Mouse (Mus musculus) ES-E14 (cell line): ENCODE results near the gene Plekhh2. TPM values are rescaled to one million over a fixed set of nuclear protein-coding genes. Genes with fewer than 3 reads are reported as not detected.

Experiments
- DNase-seq: peaks from one replicate; pipeline ENCODE4 v3.0.0-alpha.2; 2013; ENCODE audit warnings: low read depth, low spot score
- H3K27ac ChIP-seq: 2 replicates; pipeline ENCODE4 v1.5.1; 2012; ENCODE audit warnings: low read depth, mild to moderate bottlenecking, low read length, moderate library complexity, mixed read lengths; ENCODE audit not compliant: poor library complexity, insufficient read depth, severe bottlenecking
- H3K36me3 ChIP-seq: 2 replicates; pipeline ENCODE4 v1.6.1; 2012; ENCODE audit warnings: mild to moderate bottlenecking, low read length, moderate library complexity, mixed read lengths; ENCODE audit not compliant: control insufficient read depth, poor library complexity, insufficient read depth, severe bottlenecking
- H3K4me1 ChIP-seq, 2 experiments: fragments of 150-350 bp in 1 of 2; sonication (generic) in 1 of 2; 2 replicates each; pipeline ENCODE4 v1.6.1; 2012; ENCODE audit warnings: low read length in 2 of 2, mild to moderate bottlenecking in 1 of 2, mixed read lengths in 1 of 2; ENCODE audit not compliant: control insufficient read depth in 2 of 2, insufficient read depth in 2 of 2, poor library complexity in 1 of 2
- H3K4me3 ChIP-seq, 2 experiments: fragments of 150-350 bp in 1 of 2; sonication (generic) in 1 of 2; 2 replicates each; pipeline ENCODE4 v1.5.1; 2012; ENCODE audit warnings: low read length in 2 of 2, low read depth in 1 of 2, mild to moderate bottlenecking in 1 of 2, mixed read lengths in 1 of 2; ENCODE audit not compliant: insufficient read depth in 1 of 2, poor library complexity in 1 of 2, severe bottlenecking in 1 of 2
- H3K9ac ChIP-seq: 2 replicates; pipeline ENCODE4 v1.6.1; 2012; ENCODE audit warnings: low read depth, mild to moderate bottlenecking, low read length, mixed read lengths; ENCODE audit not compliant: poor library complexity, insufficient read depth, severe bottlenecking
- H3K9me3 ChIP-seq: fragments of 150-350 bp; sonication (generic); 2 replicates; pipeline ENCODE4 v1.6.1; 2012; ENCODE audit warnings: low read depth, mild to moderate bottlenecking, low read length; ENCODE audit not compliant: control insufficient read depth, insufficient read depth
- CHD2 ChIP-seq: IDR thresholded peaks from 2 replicates; pipeline ENCODE4 v1.6.1; 2014; ENCODE audit warnings: mild to moderate bottlenecking, low read depth, low read length, inconsistent platforms
- HCFC1 ChIP-seq: IDR thresholded peaks from 2 replicates; pipeline ENCODE4 v1.6.1; 2012; ENCODE audit warnings: low read length, inconsistent platforms, borderline replicate concordance; ENCODE audit not compliant: insufficient read depth
- MAFK ChIP-seq: IDR thresholded peaks from 2 replicates; pipeline ENCODE4 v1.6.1; 2014; ENCODE audit warnings: mild to moderate bottlenecking, low read depth, low read length, inconsistent platforms; ENCODE audit not compliant: insufficient read depth
- ZC3H11A ChIP-seq: IDR thresholded peaks from 2 replicates; pipeline ENCODE4 v1.6.1; 2012; ENCODE audit warnings: low read depth, mild to moderate bottlenecking, inconsistent platforms, low read length, borderline replicate concordance
- ZNF384 ChIP-seq: IDR thresholded peaks from 2 replicates; pipeline ENCODE4 v1.6.1; 2012; ENCODE audit warnings: low read depth, low read length, inconsistent platforms
- in situ Hi-C, 2 experiments: fragments of 600-800 bp; cut with MboI; formaldehyde crosslinking; loops; one replicate each; pipeline ENCODE4 v1.15.1; 2025; ENCODE audit warnings: low sequenced_read_pairs in 2 of 2, inconsistent platforms in 1 of 2; ENCODE audit not compliant: unreplicated experiment in 2 of 2
- total RNA-seq: library from RNA; depleted of rRNA; stranded (reverse); fragments of 300-350 nt; gene quantifications from 2 replicates; pipeline ENCODE4 v1.2.3, GENCODE M21; 2012; rRNA removed

Plekhh2 gene
- total RNA-seq, 1 experiment, result 4.0 TPM

DNA sequence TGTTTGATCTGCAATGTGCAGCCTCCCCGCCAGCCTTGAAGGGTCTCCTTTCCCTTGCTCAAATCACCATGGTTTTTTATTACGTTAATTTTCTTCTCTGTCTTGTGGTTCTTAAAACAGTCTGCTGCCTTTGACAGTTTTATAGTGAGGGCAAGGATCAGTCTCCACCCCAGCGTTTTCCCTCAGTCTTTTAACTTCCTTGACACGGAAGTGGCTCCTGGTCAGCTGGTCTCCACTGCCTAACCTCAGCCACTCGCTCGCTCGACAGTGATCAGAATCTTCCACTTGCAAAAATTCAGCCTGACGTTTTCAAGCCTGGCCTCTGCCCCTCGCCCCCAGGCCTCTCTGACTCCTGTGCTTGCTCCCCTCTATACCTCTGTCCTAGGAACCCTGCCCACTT is 154.0 kb downstream of the Plekhh2 start:
- no peak overlapping the region for H3K9ac ChIP-seq
- TF ChIP-seq ZC3H11A (no peak), CHD2 (no peak), MAFK (no peak), HCFC1 (no peak), ZNF384 (no peak)
- no peak overlapping the region for H3K4me3 ChIP-seq
- in situ Hi-C loops, result no loop called here
- no peak overlapping the region for H3K27ac ChIP-seq
- no peak for DNase-seq
- no peaks in the 10 kb centered on the region for H3K36me3 ChIP-seq
- no peaks in the 10 kb centered on the region for H3K4me1 ChIP-seq
- no peaks in the 10 kb centered on the region for H3K9me3 ChIP-seq

DNA sequence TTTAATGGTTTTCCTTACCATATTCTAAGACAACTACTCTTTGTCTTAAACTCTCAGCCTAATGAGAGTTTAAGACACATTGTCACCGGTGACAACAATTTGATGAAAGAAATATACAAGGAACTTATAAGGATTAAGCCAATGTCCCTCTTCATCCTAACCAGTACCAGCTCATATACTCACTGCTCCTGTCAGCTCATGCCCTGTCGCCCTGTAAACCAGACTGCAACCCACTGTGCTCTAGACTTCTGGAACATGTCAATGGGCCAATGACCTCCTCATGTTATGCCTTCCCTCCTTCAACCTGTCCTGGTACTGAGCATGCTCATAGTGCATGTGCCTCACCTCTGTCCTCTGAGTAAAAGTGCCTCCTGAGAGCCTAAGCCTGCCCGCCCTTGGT is 156.2 kb downstream of the Plekhh2 start:
- Histone ChIP-seq H3K9ac (no peak overlapping the region), H3K4me3 (no peak overlapping the region), H3K4me1 (no peaks in the 10 kb centered on the region), H3K9me3 (no peaks in the 10 kb centered on the region), H3K27ac (no peak overlapping the region), H3K36me3 (no peaks in the 10 kb centered on the region)
- DNase-seq, result no peak
- no peak for TF ChIP-seq MAFK
- TF ChIP-seq HCFC1, result no peak
- in situ Hi-C loops, result no loop called here

Other genes with a start within 250 kb of the Plekhh2 start
- 37.4 and 42.5 TPM in 2 replicates for gene Thada, start 45.7 kb upstream of the Plekhh2 start, total RNA-seq
- gene Dync2li1, start 114.6 kb downstream of the Plekhh2 start, total RNA-seq, result 3.5 and 5.9 TPM in 2 replicates
- gene Abcg8, start 164.4 kb downstream of the Plekhh2 start, total RNA-seq, result 0.05 and 0.09 TPM in 2 replicates
- 0.27 TPM in 1 of 2 replicates, not detected in the other for gene Abcg5, start 171.1 kb downstream of the Plekhh2 start, total RNA-seq